Mouse (Mus musculus): ENCODE measurements around the gene Ap3b1. TPM values are rescaled to one million over a fixed set of nuclear protein-coding genes. Genes with fewer than 3 reads are reported as not detected.

The Ap3b1 gene
- polyA plus RNA-seq, 1 experiment from 2014 or later, result 32.9 TPM

DNA sequence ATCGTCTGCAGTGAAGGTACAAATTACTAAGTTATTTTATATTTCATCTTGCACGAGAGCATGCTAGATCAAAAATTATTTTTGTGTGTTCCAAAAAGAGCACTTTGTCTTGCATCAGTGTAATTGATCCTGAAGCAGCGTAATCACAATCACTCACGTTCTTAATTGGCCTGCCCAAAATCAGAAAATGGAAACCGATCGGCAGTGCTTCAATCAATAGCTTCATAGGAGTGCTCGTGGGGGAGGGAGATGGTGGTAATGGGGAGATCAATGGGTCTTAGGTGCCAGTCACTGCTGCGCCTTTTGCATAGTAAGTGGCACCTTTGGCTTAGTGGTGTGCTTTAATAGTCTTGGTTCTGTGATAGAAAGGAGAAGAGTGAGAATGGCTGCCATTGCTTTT, 174.8 kb downstream of the Ap3b1 start:
- Histone ChIP-seq H3K36me3 (ENCODE audit: insufficient read depth, low read length) (peaks cover 12% of the 10 kb centered on the region), H3K9ac (ENCODE audit: low read depth, low read length) (no peak overlapping the region), H3K27ac (no peak overlapping the region), H3K4me3 (replicated peaks; ENCODE audit: low read depth, low read length) (no peak overlapping the region), H3K4me1 (replicated peaks; ENCODE audit: insufficient read depth, low read length) (no peaks in the 10 kb centered on the region), H3K4me2 (ENCODE audit: low read length) (no peak overlapping the region), H3K27me3 (ENCODE audit: insufficient read depth, low read length) (no peaks in the 10 kb centered on the region), H3K9me3 (replicated peaks; ENCODE audit: low read length) (no peaks in the 10 kb centered on the region)
- ATAC-seq (replicated peaks; ENCODE audit: low FRiP score, low read depth) (no peak), DNase-seq (ENCODE audit: low spot score) (no peak)
- TF ChIP-seq CTCF (IDR thresholded peaks at IDR 0.05; ENCODE audit: low read depth), result no peak
- 97% methylated on average over 8 of the region's 8 CpGs for WGBS

DNA sequence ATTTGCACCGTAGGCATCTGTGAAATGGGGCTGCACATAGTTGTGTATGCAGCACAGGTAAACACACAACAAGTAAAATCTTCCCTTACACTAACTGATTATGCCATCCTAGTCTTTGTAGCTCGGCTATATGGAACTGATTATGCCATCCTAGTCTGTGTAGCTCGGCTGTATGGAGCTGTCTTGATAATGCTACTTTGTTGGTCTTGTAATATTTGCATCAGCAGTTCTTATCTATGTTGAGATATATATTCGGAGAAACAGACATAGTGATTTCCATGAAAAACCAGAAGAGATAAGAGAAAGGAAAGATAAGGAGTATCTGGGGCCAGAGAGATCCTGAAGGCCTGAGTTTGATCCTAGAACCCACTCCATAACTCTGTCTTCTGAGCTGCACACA, 178.6 kb downstream of the Ap3b1 start:
- ATAC-seq (replicated peaks; ENCODE audit: low FRiP score, low read depth) (no peak), DNase-seq (ENCODE audit: low spot score) (no peak)
- Histone ChIP-seq H3K9me3 (replicated peaks; ENCODE audit: low read length) (no peaks in the 10 kb centered on the region), H3K4me2 (ENCODE audit: low read length) (no peak overlapping the region), H3K36me3 (ENCODE audit: insufficient read depth, low read length) (0 out of 2 replicates have a peak, but pooled peaks cover 12% of the 10 kb centered on the region), H3K27ac (no peak overlapping the region), H3K4me3 (replicated peaks; ENCODE audit: low read depth, low read length) (no peak overlapping the region), H3K27me3 (ENCODE audit: insufficient read depth, low read length) (no peaks in the 10 kb centered on the region), H3K4me1 (replicated peaks; ENCODE audit: insufficient read depth, low read length) (no peaks in the 10 kb centered on the region), H3K9ac (ENCODE audit: low read depth, low read length) (no peak overlapping the region)
- 89% methylated on average over 4 of the region's 4 CpGs for WGBS
- no peak for TF ChIP-seq CTCF (IDR thresholded peaks at IDR 0.05; ENCODE audit: low read depth)

DNA sequence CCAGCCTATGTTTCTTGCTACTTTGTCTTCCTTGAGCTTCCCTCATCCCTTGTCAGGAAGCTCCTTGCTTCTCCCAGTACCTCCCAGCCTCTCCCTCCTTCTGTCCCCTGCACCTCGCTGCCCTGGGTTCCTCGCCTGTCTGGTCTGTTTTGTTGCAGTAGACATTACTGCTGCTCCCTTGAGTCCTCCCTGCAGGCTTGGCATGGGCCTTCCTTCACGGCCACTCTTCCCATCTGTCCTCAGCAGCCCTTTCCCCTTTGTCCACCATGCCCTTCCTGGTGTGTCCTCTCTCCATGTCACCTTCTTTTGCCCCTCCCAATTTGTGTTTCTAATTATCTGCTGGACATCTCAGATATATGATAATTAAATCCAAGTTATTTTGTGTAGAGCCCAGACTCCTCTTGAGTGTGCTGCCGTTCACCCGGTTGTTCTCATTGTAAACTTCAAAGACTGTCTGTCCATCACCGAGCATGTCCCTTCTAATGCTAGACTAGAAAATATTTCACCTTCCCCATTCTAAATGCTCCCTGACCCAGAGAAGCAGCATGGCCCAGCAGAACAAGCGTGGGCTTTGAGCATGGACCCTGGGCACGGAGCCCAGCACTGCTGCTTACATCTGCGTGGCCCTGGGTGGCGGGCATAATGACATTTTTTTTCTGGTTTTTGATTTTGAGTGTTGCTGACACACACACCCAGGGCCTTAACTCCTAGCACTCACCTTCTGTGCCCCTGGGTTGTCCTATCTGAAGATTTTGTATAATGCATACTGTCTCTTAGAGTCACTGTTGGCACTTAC, 181.3 kb downstream of the Ap3b1 start:
- H3K4me2 ChIP-seq (ENCODE audit: low read length), result no peak overlapping the region
- H3K9ac ChIP-seq (ENCODE audit: low read depth, low read length), result no peak overlapping the region
- ATAC-seq (replicated peaks; ENCODE audit: low FRiP score, low read depth) (no peak), DNase-seq (ENCODE audit: low spot score) (no peak)
- no peak for TF ChIP-seq CTCF (IDR thresholded peaks at IDR 0.05; ENCODE audit: low read depth)
- no peak overlapping the region for H3K4me3 ChIP-seq (replicated peaks; ENCODE audit: low read depth, low read length)
- no peak overlapping the region for H3K27ac ChIP-seq
- no peaks in the 10 kb centered on the region for H3K9me3 ChIP-seq (replicated peaks; ENCODE audit: low read length)
- H3K4me1 ChIP-seq (replicated peaks; ENCODE audit: insufficient read depth, low read length), result no peaks in the 10 kb centered on the region
- no peaks in the 10 kb centered on the region for H3K27me3 ChIP-seq (ENCODE audit: insufficient read depth, low read length)
- 92% methylated on average over 10 of the region's 10 CpGs for WGBS
- 0 out of 2 replicates have a peak, but pooled peaks cover 7% of the 10 kb centered on the region for H3K36me3 ChIP-seq (ENCODE audit: insufficient read depth, low read length)

DNA sequence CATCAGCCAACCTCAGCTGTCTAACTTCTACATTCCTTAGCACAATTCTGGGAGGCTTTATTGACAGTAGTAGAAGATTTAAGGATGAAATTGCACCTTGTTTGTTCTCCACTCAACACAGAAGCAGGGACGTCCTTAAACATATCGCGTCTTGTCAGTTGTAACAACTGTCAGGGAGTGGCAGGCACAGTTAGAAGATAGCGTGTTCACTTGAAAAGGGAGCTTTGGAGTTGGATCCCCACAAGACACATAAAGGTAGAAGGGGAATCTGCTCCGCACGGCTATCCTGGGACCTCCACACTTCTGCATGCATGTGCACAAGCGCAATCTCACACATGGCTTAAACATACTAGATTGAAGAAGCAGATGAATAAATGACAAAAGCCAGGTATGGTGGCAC, 183.3 kb downstream of the Ap3b1 start:
- no peak overlapping the region for H3K4me3 ChIP-seq (replicated peaks; ENCODE audit: low read depth, low read length)
- no peaks in the 10 kb centered on the region for H3K4me1 ChIP-seq (replicated peaks; ENCODE audit: insufficient read depth, low read length)
- no peak for ATAC-seq (replicated peaks; ENCODE audit: low FRiP score, low read depth)
- no peak for DNase-seq (ENCODE audit: low spot score)
- no peaks in the 10 kb centered on the region for H3K9me3 ChIP-seq (replicated peaks; ENCODE audit: low read length)
- H3K4me2 ChIP-seq (ENCODE audit: low read length), result no peak overlapping the region
- H3K27ac ChIP-seq, result no peak overlapping the region
- no peak overlapping the region for H3K9ac ChIP-seq (ENCODE audit: low read depth, low read length)
- 82% methylated on average over 7 of the region's 7 CpGs for WGBS
- 0 out of 2 replicates have a peak, but pooled peaks cover 7% of the 10 kb centered on the region for H3K36me3 ChIP-seq (ENCODE audit: insufficient read depth, low read length)
- no peak for TF ChIP-seq CTCF (IDR thresholded peaks at IDR 0.05; ENCODE audit: low read depth)
- no peaks in the 10 kb centered on the region for H3K27me3 ChIP-seq (ENCODE audit: insufficient read depth, low read length)

DNA sequence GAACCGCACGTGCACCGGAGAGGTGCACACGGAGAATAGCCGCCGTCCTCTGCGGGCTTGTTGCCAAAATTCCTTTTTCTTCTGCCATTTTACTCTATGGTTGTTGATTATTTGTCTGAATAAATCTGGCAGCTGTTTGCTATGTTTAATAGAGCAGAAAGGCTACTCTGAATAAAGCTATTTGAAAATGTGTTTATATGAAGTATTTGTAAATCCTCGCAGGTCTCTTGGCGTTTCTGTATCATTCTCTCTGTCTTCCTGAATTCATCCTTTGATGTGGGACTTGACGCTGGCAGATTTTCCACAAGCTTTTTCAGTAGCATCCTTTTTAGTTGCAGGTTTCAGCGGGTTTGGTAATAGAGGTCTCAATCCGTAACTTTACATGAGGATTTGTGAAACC, 185.5 kb downstream of the Ap3b1 start:
- Histone ChIP-seq H3K4me3 (replicated peaks; ENCODE audit: low read depth, low read length) (no peak overlapping the region), H3K4me1 (replicated peaks; ENCODE audit: insufficient read depth, low read length) (no peaks in the 10 kb centered on the region), H3K36me3 (ENCODE audit: insufficient read depth, low read length) (peaks cover 19% of the 10 kb centered on the region), H3K9ac (ENCODE audit: low read depth, low read length) (no peak overlapping the region), H3K27ac (no peak overlapping the region), H3K27me3 (ENCODE audit: insufficient read depth, low read length) (no peaks in the 10 kb centered on the region), H3K9me3 (replicated peaks; ENCODE audit: low read length) (no peaks in the 10 kb centered on the region), H3K4me2 (ENCODE audit: low read length) (no peak overlapping the region)
- DNase-seq (ENCODE audit: low spot score) (no peak), ATAC-seq (replicated peaks; ENCODE audit: low FRiP score, low read depth) (no peak)
- TF ChIP-seq CTCF (IDR thresholded peaks at IDR 0.05; ENCODE audit: low read depth), result no peak
- WGBS, result 81% methylated on average over 12 of the region's 12 CpGs

DNA sequence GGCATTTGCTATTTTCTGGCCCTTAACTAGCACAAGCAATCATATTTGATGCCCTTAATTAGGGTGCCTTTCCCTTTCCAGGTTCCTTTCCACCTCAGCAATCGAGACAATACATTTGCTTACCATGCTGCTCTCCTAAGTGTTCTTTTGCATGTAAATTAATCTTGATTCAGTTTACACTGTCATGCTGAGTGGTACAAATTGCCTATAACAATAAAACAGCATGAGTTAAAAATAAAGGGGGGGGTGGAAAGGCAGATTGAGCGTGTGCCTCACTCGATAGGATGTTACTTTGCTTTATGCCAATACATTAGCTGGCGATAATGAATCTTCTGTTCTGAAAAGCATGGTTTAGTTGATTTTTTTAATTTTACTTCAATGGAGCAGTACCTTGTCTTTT, 187.0 kb downstream of the Ap3b1 start:
- DNase-seq (ENCODE audit: low spot score), result no peak
- ATAC-seq (replicated peaks; ENCODE audit: low FRiP score, low read depth), result no peak
- WGBS, result 68% methylated on average over 4 of the region's 4 CpGs
- no peaks in the 10 kb centered on the region for H3K9me3 ChIP-seq (replicated peaks; ENCODE audit: low read length)
- H3K4me2 ChIP-seq (ENCODE audit: low read length), result no peak overlapping the region
- no peaks in the 10 kb centered on the region for H3K27me3 ChIP-seq (ENCODE audit: insufficient read depth, low read length)
- no peak for TF ChIP-seq CTCF (IDR thresholded peaks at IDR 0.05; ENCODE audit: low read depth)
- H3K4me1 ChIP-seq (replicated peaks; ENCODE audit: insufficient read depth, low read length), result no peaks in the 10 kb centered on the region
- H3K27ac ChIP-seq, result no peak overlapping the region
- H3K9ac ChIP-seq (ENCODE audit: low read depth, low read length), result no peak overlapping the region
- H3K36me3 ChIP-seq (ENCODE audit: insufficient read depth, low read length), result peaks cover 19% of the 10 kb centered on the region
- no peak overlapping the region for H3K4me3 ChIP-seq (replicated peaks; ENCODE audit: low read depth, low read length)
